Comparison of ENCODE assay signal across 9 mouse cellular contexts in the genomic region with DNA sequence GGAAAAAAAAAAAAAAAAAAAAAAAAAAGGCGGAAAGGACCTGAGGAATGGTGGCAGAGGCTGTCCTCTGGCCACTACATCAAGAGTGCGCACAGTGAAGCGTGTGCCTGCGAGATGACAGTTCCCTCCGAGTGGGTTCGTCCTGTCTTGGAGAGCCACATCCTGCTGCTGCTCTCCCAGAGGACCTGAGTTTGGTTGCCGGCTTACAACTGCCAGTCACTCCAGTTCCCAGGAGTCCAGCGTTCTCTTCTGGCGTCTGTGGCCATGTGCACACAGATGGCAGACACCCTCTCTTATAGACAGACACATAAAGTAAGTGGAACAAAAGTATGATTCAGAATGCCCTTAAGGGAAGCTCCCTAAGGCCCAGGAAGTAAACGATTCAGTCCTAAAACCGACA. TPM values are rescaled to one million over a fixed set of nuclear protein-coding genes. Genes with fewer than 3 reads are reported as not detected.
DNase-seq lines count a peak whose midpoint lies in the region; ATAC-seq and TF ChIP-seq lines count a peak whose summit lies in the region.
"Had no signal": no experiment of that assay in that cellular context is flagged by ENCODE, and none has a peak within 500 bp of the region (broad histone marks: within the 10 kb centered on the region; RNA-seq: fewer than 3 reads in every experiment).

No protein-coding gene starts in this region.

- 23% methylated on average over 11 of the region's 11 CpGs for WGBS in heart, embryonic 15.5 days

- 0 out of 2 replicates have a peak overlapping the region, but pooled peaks have one; percentile 6 for H3K9ac ChIP-seq in heart, embryonic 15.5 days

- peaks cover 29% of the 10 kb centered on the region for H3K4me1 ChIP-seq in heart, embryonic 15.5 days (replicated peaks)

- no peak for TF ChIP-seq CTCF in left cerebral cortex, adult 2 months (IDR thresholded peaks at IDR 0.05)

- DNase-seq in adrenal gland, adult 2 months: peak; percentile 22
- no peak for DNase-seq in adrenal gland, adult 18-20 months (ENCODE audit: low spot score in 2 of 2)
- peak; percentile 43 for DNase-seq in 3T3-L1 (ENCODE audit: low read depth, low spot score)
- DNase-seq in kidney, postnatal 36 days: peak; percentile 46 to 51
- no peak for DNase-seq in left cerebral cortex, adult 2 months (ENCODE audit: extremely low spot score in 1 of 2, low spot score in 2 of 2)
- DNase-seq in layer of hippocampus, adult 8-10 months (ENCODE audit: low spot score in 2 of 2): no peak
- no peak for DNase-seq in right cerebral cortex, postnatal 25 days
- DNase-seq: layer of hippocampus, adult 9-11 months had no signal

- H3K4me2 ChIP-seq in heart, embryonic 15.5 days: peak overlapping the region; percentile 38

- ATAC-seq in heart, embryonic 15.5 days (replicated peaks; ENCODE audit: insufficient number of reproducible peaks, insufficient read depth, low FRiP score, low read depth): no peak

- H3K4me3 ChIP-seq in heart, embryonic 15.5 days: no peak overlapping the region
- H3K4me3 ChIP-seq in left cerebral cortex, adult 2 months: no peak overlapping the region

- intact Hi-C loops in left cerebral cortex, adult 2 months (cut with DNase I): no loop called here

- peaks cover 29% of the 10 kb centered on the region for H3K36me3 ChIP-seq in heart, embryonic 15.5 days

- H3K9me3 ChIP-seq in heart, embryonic 15.5 days (replicated peaks): no peaks in the 10 kb centered on the region

- H3K27ac ChIP-seq in heart, embryonic 15.5 days: no peak overlapping the region; the same call in 1 of the 2 replicates
- H3K27ac ChIP-seq in left cerebral cortex, adult 2 months: no peak overlapping the region

- H3K27me3 ChIP-seq in heart, embryonic 15.5 days: no peaks in the 10 kb centered on the region

RNA-seq across cellular contexts. Expression of a gene that starts 27.3 kb away (rescaled TPM):
- 10 to 100 TPM; 44.3 to 68.9 TPM for total RNA-seq in adrenal gland, adult 2 months (2021)
- 54.6 and 59.9 TPM in 2 replicates for polyA plus RNA-seq in adrenal gland, adult 2 months (2012; rRNA removed)
- 10 to 100 TPM; 42.4 to 47.0 TPM for total RNA-seq in adrenal gland, adult 18-20 months (2021)
- 32.9 and 42.9 TPM in 2 replicates for polyA plus RNA-seq in heart, embryonic 15.5 days (2015; fragmentation: Nextera tagmentation; extraction: Ambion mirVana)
- total RNA-seq in left cerebral cortex, adult 2 months (2021): 1 to 10 TPM; 4.9 to 6.8 TPM
- 1 to 10 TPM; 5.6 to 7.2 (median 5.9) TPM for total RNA-seq in layer of hippocampus, adult 8-10 months (2022)

RNA-seq across cellular contexts. Expression of a gene that starts 43.8 kb away (rescaled TPM):
- 10 to 100 TPM in 1 of 2 experiments, 1 to 10 TPM in 1; 7.3 to 12.4 TPM for total RNA-seq in adrenal gland, adult 2 months (2021)
- polyA plus RNA-seq in adrenal gland, adult 2 months (2012; rRNA removed): 30.4 and 33.0 TPM in 2 replicates
- 1 to 10 TPM; 8.4 to 8.6 TPM for total RNA-seq in adrenal gland, adult 18-20 months (2021)
- polyA plus RNA-seq in heart, embryonic 15.5 days (2015; fragmentation: Nextera tagmentation; extraction: Ambion mirVana): 6.5 and 10.4 TPM in 2 replicates
- total RNA-seq in left cerebral cortex, adult 2 months (2021): 10 to 100 TPM; 22.8 to 25.1 TPM
- total RNA-seq in layer of hippocampus, adult 8-10 months (2022): 10 to 100 TPM; 25.6 to 37.8 (median 32.0) TPM

Comparison
In these comparisons a context has a peak if more than half of its experiments do, and no peak if none do; other contexts are left out.
1. DNase-seq: peak in adrenal gland, adult 2 months (single experiment), 3T3-L1 (single experiment) and kidney, postnatal 36 days (2 of 2); none in adrenal gland, adult 18-20 months (0 of 2), left cerebral cortex, adult 2 months (0 of 2), layer of hippocampus, adult 8-10 months (0 of 2) and right cerebral cortex, postnatal 25 days (single experiment).
2. RNA of a gene that starts 27.3 kb away (total RNA-seq): 44.3 to 68.9 TPM in adrenal gland, adult 2 months and 42.4 to 47.0 TPM in adrenal gland, adult 18-20 months; 4.9 to 6.8 TPM in left cerebral cortex, adult 2 months and 5.6 to 7.2 TPM in layer of hippocampus, adult 8-10 months; every median in the first group is over 4 times any median in the second.